Mouse (Mus musculus): Measurements from ENCODE around the gene Efhd1.

DNA sequence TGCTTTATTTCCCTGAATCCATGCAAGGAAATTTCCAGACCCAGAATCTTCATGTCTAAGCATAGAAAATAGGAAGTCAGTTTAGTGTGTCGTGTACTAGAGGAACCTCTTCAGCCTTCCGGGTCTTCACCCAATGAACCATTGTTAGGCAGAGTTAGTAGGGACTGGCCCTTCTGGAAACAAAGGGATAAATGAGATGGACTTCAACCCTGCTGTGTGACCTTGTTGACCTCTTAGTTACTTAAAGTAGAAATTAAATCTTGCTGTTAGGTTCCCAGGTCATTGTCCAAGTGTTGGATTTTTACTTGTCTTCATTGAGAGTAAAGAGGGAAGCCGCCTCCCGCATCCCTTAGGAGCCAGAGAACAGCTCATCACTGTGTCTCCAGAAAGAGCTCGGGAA is 33.6 kb upstream of the Efhd1 start:
- TF ChIP-seq CTCF (IDR thresholded peaks at IDR 0.05; ENCODE audit: low read depth, low read length) (no peak), GATA1 (IDR thresholded peaks at IDR 0.05; ENCODE audit: borderline replicate concordance, low read length) (no peak)

Measured in G1E (cell line).